Mouse (Mus musculus): ENCODE results near the gene Hemk1.

The Hemk1 gene

DNA sequence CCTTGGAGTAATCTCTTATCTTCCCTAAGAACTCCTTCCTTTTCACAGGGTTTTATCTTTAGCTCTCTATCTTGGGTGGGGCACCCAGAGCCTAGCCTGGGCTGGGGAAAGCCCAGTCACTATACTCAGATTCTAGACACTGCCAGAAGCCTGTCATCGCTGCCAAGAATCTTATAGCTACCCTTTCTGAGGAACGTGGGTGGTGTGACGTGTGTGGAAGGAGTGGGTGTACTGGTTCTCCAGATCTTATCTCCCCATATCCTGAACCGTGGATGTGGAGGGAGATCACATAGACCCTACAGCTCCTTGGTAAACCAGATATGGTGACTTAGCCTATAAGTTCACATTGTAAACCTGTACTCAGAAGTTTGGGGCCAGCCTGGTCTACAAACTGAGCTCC is 42.5 kb downstream of the Hemk1 start:
- DNase-seq (ENCODE audit: low spot score in 2 of 2), result peak; percentile 32 to 49

DNA sequence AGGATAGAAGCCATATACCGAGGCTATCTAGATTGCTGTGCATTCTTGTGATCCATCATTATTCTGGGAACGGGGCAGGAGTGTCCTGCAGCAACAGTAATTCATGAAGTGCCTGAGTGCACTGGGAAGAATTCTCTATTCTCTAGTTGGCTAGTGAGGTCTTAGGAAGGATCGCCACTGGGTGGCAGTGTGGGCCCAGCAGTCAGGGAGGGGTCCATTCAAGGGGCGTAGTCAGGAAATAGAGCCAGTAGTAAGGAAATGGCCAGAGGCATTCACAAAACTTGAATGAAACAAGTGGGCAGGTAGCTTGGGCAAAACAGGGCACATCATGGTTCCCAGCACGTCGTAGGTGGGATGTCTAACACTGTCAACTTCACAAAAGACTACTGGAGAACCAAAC is 43.9 kb downstream of the Hemk1 start:
- peak in 1 of 2 experiments; percentile 49 for DNase-seq (ENCODE audit: low spot score in 2 of 2)

DNA sequence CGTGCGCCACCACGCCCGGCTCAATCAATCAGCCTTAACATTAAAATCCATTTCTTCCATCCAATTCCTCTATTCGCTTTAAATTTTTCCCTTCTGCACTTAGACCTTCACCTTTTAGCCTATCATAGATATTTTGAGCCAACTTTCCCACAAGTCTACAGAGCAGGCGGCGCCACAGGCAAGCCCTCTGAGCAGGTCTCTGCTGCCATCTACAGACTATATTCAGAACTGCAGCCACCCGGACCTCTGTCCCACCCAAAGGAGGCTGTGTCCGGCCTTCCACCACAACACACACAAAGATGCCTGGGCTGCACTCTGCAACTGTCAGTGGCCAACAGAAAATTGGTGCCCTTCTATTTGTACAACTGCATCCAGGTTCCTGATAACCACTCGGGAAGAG is 47.3 kb downstream of the Hemk1 start:
- peak in 1 of 2 experiments; percentile 53 for DNase-seq (ENCODE audit: low spot score in 2 of 2)

DNA sequence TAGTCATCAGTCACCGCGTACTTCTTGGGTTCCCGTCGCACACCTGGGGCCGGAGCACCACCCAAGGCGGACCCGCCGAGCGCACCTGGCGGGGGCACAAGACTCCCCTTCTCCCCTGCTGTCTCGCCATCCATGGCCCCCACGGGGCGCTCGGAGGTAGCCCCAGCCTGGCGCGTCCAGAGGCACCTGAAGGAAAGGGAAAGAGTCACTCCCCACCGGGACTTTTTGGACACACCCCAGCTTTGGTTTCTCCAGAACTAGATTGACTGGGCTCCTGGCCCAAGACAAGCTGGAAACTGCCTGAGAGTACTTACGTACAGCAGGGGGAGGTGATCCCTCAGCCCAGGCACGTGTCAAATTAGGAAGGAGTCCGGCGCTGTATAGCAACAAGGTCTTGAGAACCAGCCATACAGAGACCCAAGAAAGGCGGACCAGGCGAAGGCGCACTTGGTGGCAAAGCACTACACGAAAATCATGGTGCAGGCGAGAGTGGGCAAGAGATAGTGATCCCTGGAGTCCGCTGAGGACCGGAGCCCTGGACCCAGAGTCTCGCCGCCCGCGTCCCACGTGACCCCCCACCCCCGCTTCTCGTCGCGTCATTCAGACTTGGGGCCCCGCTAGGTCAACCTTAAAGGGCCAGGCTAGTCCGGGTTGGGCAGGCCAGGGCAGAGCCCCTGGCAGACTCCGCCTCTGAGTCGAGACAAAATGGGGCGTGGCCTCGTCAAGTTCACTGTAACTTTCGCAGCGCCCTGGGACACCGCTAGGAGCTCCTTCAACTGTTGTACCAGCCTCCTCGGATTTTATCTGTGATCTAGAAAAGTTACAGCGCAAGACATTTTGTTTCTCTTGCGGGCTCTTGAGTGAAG is 48.7 kb downstream of the Hemk1 start, which contains the start of gene Mapkapk3:
Gene Mapkapk3 (minus strand): TSS at position 667 of the 866 bp plus-strand sequence.
- no peak for DNase-seq (ENCODE audit: low spot score in 2 of 2)

DNA sequence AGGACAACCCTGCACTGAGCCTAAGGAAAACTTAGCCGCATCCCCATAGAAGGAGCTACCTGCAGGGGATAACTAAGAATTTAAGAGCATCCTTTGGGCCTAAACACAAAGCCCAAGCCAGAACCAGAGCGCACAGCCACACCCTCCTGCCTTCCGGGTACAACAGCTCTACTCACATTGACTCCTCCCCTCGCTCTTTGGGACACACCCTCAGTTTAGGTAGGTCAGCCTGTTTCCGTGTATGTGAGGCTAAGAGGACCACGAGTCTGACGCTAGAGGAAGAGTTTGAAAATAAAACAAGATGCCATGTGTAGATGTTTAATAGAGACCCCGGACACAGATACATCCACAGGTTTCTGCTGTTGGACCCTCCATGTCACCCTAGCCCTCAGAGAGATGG is 49.4 kb downstream of the Hemk1 start:
- no peak for DNase-seq (ENCODE audit: low spot score in 2 of 2)

DNA sequence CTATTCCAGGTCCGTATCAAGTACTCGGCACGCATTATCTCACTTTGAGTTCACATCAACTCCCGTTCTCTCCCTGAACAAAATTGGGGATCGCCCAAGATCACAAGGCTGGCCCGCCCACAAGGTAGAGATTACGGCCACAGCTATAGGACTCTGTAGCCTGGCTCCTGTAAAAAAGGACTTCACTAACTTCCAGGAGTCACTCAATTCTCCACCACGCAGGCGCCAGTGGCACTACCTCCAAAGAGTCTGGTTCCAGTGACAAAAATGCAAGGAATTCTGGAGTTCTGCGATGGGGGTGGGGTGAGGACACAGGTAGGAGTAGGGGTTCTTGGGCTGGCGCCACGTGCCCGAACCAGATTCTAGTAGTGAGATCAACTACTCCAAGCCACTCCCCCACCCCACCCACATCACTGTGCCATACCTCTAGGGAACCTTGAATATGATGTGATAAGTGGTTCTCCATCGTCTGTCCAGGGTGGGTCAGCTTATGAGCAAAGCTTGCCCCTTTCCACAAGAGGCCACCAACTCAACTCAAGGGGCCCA is 50.0 kb downstream of the Hemk1 start:
- DNase-seq (ENCODE audit: low spot score in 2 of 2), result no peak

DNA sequence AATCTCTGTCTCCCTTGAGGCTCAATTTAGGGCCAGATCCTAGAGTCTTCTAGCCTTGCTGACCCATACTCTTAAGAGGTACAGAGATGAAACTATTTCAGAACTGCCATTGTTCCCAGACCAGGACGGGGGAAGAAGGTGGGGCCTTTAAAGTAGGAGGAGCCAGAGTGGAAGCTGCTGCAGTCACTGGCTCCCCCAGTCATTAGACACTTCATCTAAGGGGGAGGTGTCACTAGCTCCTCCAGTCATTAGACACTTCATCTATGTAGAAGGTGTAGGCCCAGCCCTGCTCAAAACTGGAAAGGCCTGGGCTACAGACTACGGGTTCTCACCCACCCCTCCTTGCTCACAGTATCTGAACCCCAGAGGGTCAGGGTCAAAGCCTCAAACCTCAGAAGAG is 50.9 kb downstream of the Hemk1 start:
- no peak for DNase-seq (ENCODE audit: low spot score in 2 of 2)

DNA sequence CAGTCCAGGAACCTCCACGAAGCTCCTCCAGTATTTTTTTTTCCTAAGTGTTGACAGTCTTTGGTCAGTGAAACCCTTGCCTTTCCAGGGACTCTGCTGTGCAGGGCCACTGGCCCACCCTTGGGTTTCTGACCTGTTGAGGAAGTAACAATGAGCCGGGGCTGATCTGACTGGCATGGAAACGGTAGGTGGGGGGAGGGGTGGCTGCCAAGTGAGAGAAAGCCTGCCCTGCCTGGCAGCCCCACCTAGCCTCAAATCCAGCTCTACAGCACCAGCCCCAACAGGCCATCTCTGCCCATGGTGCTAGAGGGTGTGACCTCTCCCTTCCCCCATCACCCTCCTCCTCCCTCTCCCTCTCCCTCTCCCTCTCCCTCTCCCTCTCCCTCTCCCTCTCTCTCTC is 53.1 kb downstream of the Hemk1 start:
- DNase-seq (ENCODE audit: low spot score in 2 of 2), result no peak

DNA sequence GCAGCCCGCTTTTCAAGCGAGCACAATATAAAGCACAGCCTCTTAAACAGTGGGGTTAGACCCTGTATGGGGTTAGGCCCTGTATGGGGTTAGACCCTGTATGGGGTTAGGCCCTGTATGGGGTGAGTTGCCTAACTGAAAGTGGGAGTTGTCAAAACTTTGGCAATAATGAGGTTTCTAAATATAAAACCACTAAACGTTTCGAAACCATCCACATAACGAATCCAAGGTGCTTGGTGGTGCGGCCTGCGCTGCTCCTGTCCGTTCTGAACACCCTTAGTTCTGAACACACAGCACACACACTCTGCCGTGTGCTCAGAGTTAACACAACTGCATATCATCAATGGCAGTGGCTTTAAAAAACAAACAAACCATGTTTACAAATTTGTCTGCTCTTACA is 55.2 kb downstream of the Hemk1 start:
- no peak for DNase-seq (ENCODE audit: low spot score in 2 of 2)

DNA sequence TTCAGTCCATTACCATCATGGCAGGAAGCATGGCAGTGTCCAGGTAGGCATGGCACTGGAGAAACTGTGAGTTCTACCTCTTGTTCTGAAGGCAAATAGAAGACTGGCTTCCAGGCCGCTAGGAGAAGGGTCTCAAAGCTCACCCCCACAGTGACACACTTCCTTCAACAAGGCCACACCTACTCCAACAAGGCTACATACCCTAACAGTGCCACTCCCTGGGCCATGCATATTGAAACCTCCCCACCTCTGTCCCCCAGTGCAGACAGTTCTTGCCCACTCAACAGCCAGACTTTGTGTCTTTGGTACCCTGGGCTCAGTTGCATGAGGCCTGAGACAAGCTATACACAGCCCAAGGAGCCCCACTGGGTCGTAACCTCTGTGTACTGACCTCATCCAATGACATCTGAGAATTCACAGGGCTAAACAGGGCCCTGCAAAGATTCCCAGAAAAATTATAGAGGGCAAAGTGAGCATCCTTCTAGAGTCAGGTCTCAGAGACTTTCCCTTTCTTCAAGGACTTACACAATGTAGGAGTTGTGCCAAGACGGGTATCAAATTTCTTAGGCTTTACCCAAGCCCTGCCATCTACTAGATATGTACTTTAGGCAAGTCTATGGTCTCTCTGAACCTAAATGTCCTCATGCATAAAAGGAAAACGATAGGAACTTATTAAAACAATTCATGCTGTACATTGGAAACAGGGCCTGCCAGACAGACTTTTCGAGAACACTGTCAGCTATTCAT is 56.7 kb downstream of the Hemk1 start:
- DNase-seq (ENCODE audit: low spot score in 2 of 2), result no peak

DNA sequence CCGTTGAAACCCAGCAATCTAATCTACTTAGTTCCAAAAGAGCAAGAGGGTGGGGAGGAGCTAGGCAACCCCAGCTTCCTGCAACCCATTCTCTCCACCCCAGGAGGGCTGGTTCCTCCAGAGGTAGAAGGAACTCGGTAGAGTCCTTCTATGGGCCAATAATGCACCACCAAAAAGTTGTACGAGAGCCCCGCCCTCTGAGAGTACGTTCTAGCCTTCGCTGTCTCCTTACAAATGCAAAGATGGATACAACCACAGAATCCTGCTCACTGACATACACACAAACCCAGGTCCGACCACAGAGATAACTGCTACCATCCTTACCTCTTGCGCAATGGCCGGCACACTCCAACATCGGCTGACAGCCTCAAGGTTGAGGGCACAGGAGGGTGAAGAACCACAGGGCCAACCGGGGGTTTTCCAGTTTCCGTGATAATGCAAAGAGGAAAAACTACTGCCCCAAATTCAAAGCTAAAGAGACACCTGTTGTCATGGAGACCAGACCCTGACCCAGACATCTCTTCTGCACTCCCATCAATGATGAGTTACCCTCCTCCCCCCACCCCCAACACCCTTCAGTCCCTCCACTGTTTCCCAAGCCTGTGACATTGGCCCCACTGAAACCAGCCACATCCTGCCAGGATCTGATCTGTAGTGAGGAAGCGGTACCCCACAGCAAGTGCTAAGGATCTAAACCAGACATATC is 57.7 kb downstream of the Hemk1 start:
- DNase-seq (ENCODE audit: low spot score in 2 of 2), result no peak

DNA sequence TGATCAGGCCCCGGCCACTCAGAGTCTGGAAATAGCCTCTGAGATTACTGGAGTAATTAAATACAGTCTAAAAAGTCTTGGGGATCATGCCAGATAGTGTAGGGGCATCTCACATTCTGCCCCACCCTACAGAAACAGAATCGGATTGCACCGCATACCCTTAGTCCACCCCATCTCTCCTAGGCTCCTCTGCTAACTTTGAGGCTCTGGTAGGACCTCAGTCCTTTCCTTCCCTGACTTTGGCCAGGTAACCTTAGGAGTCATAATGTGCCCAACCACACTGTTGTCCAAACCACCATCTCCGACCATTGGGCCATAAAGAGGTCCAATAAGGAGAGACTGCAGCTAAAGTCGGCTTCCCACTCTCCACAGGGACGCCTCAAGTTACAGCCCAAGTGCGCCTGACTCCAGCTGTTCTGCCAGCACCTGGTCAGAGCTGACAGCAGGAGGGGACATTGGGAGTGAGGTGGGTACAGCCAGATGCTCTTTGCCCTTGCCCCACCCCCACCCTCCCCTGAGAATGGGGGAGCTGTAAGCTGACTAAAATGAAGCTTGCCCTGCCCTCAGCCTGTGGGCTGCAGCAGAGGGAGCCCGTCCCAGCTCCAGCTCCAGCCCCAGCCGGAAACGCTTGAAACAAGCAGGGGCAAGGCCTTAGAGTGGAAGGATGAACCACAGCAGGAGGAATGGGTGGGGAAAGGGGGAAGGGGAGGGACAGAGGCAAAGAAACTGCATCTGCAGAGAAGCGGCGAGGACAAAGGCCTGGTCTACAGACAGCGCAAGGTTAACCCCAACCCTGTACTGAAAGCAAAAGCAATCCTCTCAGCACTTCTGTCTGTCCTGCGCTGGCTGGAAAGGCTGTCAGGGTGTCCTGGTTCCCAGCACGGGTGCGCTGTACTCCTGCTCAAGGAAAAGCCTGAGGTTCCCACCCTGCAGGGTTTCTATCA is 58.5 kb downstream of the Hemk1 start:
- no peak for DNase-seq (ENCODE audit: low spot score in 2 of 2)

DNA sequence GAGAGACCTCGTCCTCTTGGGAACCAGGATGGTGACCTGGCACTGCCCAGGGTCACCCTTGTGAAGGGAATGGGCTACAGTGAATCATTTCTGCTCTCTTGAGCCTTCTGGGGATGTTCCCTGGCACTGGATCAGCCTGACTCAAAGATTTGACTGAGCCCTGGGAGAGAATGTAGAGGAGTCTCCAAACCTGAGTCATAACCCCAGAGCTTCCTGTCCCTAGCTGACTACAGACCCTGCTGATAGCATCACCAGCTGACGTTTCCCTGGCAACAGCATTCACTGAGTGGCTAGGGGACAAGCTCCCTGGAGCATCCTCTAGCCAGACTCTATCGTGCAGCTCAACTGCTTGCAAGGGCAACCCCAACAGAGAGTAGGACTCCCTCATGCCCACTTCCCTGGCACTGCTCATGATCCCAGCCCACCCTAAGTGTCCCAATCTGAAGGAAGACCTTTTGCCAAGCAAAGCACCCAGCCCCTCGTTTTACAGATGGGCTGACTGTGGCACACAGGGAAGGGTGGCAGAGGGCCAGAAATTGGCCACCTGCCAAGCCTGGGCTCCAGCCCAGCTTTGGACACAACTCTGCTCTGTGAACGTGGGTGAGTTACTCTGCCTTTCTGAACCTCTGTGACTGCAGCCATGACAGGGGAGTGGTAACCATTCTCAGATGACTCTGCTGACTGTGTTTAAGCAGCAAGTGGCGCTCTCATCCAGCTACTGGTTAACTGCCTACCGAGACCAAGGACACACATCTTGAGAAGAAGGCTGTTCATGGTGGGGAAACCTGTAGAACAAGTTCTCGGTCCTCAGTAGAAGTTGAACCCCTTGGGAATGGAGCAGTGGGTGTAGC is 59.4 kb downstream of the Hemk1 start:
- DNase-seq (ENCODE audit: low spot score in 2 of 2), result no peak

DNA sequence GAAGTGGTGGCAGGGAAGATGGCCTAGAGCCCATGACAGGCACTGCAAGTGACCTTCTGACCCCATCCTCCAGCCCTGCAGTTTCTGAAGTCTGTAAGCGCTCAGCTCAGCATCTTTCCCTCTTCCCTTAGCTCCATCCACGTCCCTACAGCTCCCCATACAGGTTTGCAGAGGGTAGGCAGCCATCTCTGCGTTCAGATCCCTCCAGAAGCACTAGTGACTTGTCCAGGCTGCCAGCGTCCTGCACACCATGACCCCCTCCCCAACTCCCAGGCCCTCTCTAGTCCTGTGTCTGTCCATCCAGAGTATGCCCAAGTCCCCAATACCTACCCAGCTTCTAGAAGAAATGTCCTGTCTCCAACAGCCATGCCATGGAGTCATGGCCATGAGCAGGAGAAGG is 60.0 kb downstream of the Hemk1 start:
- DNase-seq (ENCODE audit: low spot score in 2 of 2), result no peak

DNA sequence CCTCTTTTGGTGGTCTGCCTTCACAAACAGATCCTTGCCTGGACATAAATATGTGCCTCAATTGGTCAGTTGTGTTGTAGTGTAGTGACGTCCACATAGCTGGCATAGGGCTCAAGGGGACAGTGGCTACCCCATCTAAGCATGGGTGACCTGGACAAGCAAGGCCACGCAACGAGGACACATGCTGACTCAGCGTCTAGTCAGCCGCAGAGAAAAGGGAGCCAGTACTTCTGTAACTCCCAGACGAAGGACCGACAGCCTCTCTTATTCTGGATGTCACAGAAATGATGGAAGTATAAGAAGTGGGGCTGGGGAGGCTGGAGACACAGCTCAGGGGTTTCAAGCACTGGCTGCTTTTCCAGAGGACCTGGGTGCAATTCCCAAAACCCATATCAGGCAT is 60.5 kb downstream of the Hemk1 start:
- DNase-seq (ENCODE audit: low spot score in 2 of 2), result no peak
